Mouse (Mus musculus): Measurements from ENCODE around the gene Agmat. TPM values are rescaled to one million over a fixed set of nuclear protein-coding genes. Genes with fewer than 3 reads are reported as not detected.
A peak's percentile ranks its signal among the peaks of the same experiment; 100 is the strongest.

Gene Agmat
- polyA plus RNA-seq, 1 experiment: 2.7 TPM

- DNase-seq: no peak
- H3K27ac ChIP-seq (ENCODE audit: insufficient read depth, low read length): peak overlapping the region; percentile 49
- no peaks in the 10 kb centered on the region for H3K27me3 ChIP-seq (ENCODE audit: control insufficient read depth, insufficient read depth, low read length)
- TF ChIP-seq CTCF (IDR thresholded peaks at IDR 0.05; ENCODE audit: borderline replicate concordance, insufficient read depth, low read depth, low read length) (no peak), POLR2A (IDR thresholded peaks at IDR 0.05; ENCODE audit: borderline replicate concordance, insufficient read depth, low read length) (no peak)
- H3K4me1 ChIP-seq (ENCODE audit: control insufficient read depth, insufficient read depth, low read length): peaks cover 4% of the 10 kb centered on the region; the same call in 1 of the 2 replicates
- WGBS: 9% methylated on average over 10 of the region's 10 CpGs
- H3K4me3 ChIP-seq (replicated peaks; ENCODE audit: insufficient read depth, low read depth, low read length): peak overlapping the region; percentile 76
Observed at GRCm38 (mm10) chr4:141792554-141793281, 46.2 kb downstream of the Agmat start.

GRCm38 (mm10) chr4:141793282-141794151, 47.0 kb downstream of the Agmat start, which contains the start of gene Casp9:
TSS of gene Casp9 (plus strand) at chr4:141793612.
- TF ChIP-seq CTCF (IDR thresholded peaks at IDR 0.05; ENCODE audit: borderline replicate concordance, insufficient read depth, low read depth, low read length): no peak
- TF ChIP-seq POLR2A (IDR thresholded peaks at IDR 0.05; ENCODE audit: borderline replicate concordance, insufficient read depth, low read length): peak; percentile 65; the same call in 1 of the 2 replicates
- peak; percentile 96 to 98 for DNase-seq
- peak within 1 kb of the TSS; percentile 49 for H3K27ac ChIP-seq (ENCODE audit: insufficient read depth, low read length)
- H3K4me3 ChIP-seq (replicated peaks; ENCODE audit: insufficient read depth, low read depth, low read length): peak within 1 kb of the TSS; percentile 76
- no peaks in the 10 kb centered on the region for H3K27me3 ChIP-seq (ENCODE audit: control insufficient read depth, insufficient read depth, low read length)
- H3K4me1 ChIP-seq (ENCODE audit: control insufficient read depth, insufficient read depth, low read length): peaks cover 4% of the 10 kb centered on the region; the same call in 1 of the 2 replicates
- 1% methylated on average over 72 of the region's 80 CpGs for WGBS

GRCm38 (mm10) chr4:141794152-141794535, 47.7 kb downstream of the Agmat start:
- H3K27me3 ChIP-seq (ENCODE audit: control insufficient read depth, insufficient read depth, low read length): no peaks in the 10 kb centered on the region
- 4% methylated on average over 5 of the region's 5 CpGs for WGBS
- no peak for DNase-seq
- peak overlapping the region; percentile 25; the same call in 1 of the 2 replicates for H3K27ac ChIP-seq (ENCODE audit: insufficient read depth, low read length)
- peak overlapping the region; percentile 76 for H3K4me3 ChIP-seq (replicated peaks; ENCODE audit: insufficient read depth, low read depth, low read length)
- H3K4me1 ChIP-seq (ENCODE audit: control insufficient read depth, insufficient read depth, low read length): peaks cover 4% of the 10 kb centered on the region; the same call in 1 of the 2 replicates
- TF ChIP-seq CTCF (IDR thresholded peaks at IDR 0.05; ENCODE audit: borderline replicate concordance, insufficient read depth, low read depth, low read length): no peak
- TF ChIP-seq POLR2A (IDR thresholded peaks at IDR 0.05; ENCODE audit: borderline replicate concordance, insufficient read depth, low read length): no peak

- TF ChIP-seq POLR2A (IDR thresholded peaks at IDR 0.05; ENCODE audit: borderline replicate concordance, insufficient read depth, low read length) (no peak), CTCF (IDR thresholded peaks at IDR 0.05; ENCODE audit: borderline replicate concordance, insufficient read depth, low read depth, low read length) (no peak)
- Histone ChIP-seq H3K4me3 (replicated peaks; ENCODE audit: insufficient read depth, low read depth, low read length) (no peak overlapping the region), H3K27ac (ENCODE audit: insufficient read depth, low read length) (no peak overlapping the region), H3K4me1 (ENCODE audit: control insufficient read depth, insufficient read depth, low read length) (peaks cover 4% of the 10 kb centered on the region; the same call in 1 of the 2 replicates), H3K27me3 (ENCODE audit: control insufficient read depth, insufficient read depth, low read length) (no peaks in the 10 kb centered on the region)
- 55% methylated on average over 7 of the region's 7 CpGs for WGBS
- peak in 1 of 2 experiments; percentile 16 for DNase-seq
Observed at GRCm38 (mm10) chr4:141796356-141796755, 49.9 kb downstream of the Agmat start.

- WGBS: 85% methylated on average over 4 of the region's 4 CpGs
- Histone ChIP-seq H3K4me3 (replicated peaks; ENCODE audit: insufficient read depth, low read depth, low read length) (no peak overlapping the region), H3K27ac (ENCODE audit: insufficient read depth, low read length) (no peak overlapping the region), H3K27me3 (ENCODE audit: control insufficient read depth, insufficient read depth, low read length) (no peaks in the 10 kb centered on the region), H3K4me1 (ENCODE audit: control insufficient read depth, insufficient read depth, low read length) (peaks cover 4% of the 10 kb centered on the region; the same call in 1 of the 2 replicates)
- no peak for DNase-seq
- no peak for TF ChIP-seq CTCF (IDR thresholded peaks at IDR 0.05; ENCODE audit: borderline replicate concordance, insufficient read depth, low read depth, low read length)
- TF ChIP-seq POLR2A (IDR thresholded peaks at IDR 0.05; ENCODE audit: borderline replicate concordance, insufficient read depth, low read length): no peak
Observed at GRCm38 (mm10) chr4:141796954-141797353, 50.5 kb downstream of the Agmat start.

GRCm38 (mm10) chr4:141797545-141797944, 51.1 kb downstream of the Agmat start:
- no peaks in the 10 kb centered on the region for H3K27me3 ChIP-seq (ENCODE audit: control insufficient read depth, insufficient read depth, low read length)
- no peak overlapping the region for H3K27ac ChIP-seq (ENCODE audit: insufficient read depth, low read length)
- H3K4me3 ChIP-seq (replicated peaks; ENCODE audit: insufficient read depth, low read depth, low read length): no peak overlapping the region
- H3K4me1 ChIP-seq (ENCODE audit: control insufficient read depth, insufficient read depth, low read length): peaks cover 4% of the 10 kb centered on the region; the same call in 1 of the 2 replicates
- no peak for DNase-seq
- no peak for TF ChIP-seq CTCF (IDR thresholded peaks at IDR 0.05; ENCODE audit: borderline replicate concordance, insufficient read depth, low read depth, low read length)
- TF ChIP-seq POLR2A (IDR thresholded peaks at IDR 0.05; ENCODE audit: borderline replicate concordance, insufficient read depth, low read length): no peak
- WGBS: 78% methylated on average over 5 of the region's 5 CpGs

- no peak for DNase-seq
- TF ChIP-seq CTCF (IDR thresholded peaks at IDR 0.05; ENCODE audit: borderline replicate concordance, insufficient read depth, low read depth, low read length): no peak
- TF ChIP-seq POLR2A (IDR thresholded peaks at IDR 0.05; ENCODE audit: borderline replicate concordance, insufficient read depth, low read length): no peak
- Histone ChIP-seq H3K27me3 (ENCODE audit: control insufficient read depth, insufficient read depth, low read length) (no peaks in the 10 kb centered on the region), H3K4me3 (replicated peaks; ENCODE audit: insufficient read depth, low read depth, low read length) (no peak overlapping the region), H3K27ac (ENCODE audit: insufficient read depth, low read length) (no peak overlapping the region), H3K4me1 (ENCODE audit: control insufficient read depth, insufficient read depth, low read length) (no peaks in the 10 kb centered on the region)
- 87% methylated on average over 4 of the region's 4 CpGs for WGBS
Observed at GRCm38 (mm10) chr4:141804105-141804504, 57.6 kb downstream of the Agmat start.
